Mouse (Mus musculus) spleen, postnatal 10 days (tissue): ENCODE results near the gene Spdye4c.
A peak's percentile ranks its signal among the peaks of the same experiment; 100 is the strongest.

ENCODE experiments used
- DNase-seq, 2 experiments: peaks; one replicate each; pipeline ENCODE4 v3.0.0; 2021 to 2022; ENCODE audit warnings: low spot score in 2 of 2

The Spdye4c gene

DNA sequence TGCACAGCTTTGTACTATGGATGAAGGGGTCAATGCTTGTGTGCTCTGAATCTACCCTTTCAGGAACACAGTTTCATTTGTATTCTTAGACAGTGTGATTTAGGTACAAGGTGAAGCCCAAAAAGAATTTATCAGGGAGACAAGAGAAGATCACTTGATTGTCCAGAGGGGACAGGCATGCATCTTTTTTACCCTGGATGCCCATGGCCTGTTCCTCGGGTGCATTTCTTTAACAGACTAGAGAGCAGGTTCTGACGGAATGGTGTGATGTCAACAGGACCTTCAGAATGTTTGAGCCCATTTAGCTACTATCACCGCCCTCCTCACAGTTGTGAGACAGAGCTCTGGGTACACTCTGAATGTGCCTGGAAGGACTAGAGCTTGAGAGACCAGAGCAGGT, at the start of gene Spdye4c:
TSS of gene Spdye4c (plus strand) at position 301 of the 400 bp plus-strand sequence.
- DNase-seq: no peak

DNA sequence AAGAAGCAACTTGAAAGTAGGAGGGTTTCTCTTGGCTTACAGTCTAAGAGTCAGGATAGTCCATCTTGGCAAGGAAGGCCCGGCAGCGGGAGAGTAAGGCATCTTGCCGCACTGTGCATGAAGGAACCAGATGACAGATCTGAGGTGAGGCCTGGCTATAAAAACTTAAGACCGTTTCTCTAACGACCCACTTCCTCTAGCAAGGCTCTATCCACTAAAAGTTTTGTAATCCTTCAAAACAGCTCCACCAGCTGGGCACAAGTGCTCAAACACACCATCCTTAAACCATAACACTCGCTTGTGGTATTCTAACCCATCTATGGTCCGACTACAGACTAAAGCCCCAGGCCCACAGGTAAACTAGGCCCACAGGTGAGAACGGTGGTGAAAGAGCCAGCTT, 47.5 kb upstream of the Spdye4c start:
- DNase-seq: no peak

DNA sequence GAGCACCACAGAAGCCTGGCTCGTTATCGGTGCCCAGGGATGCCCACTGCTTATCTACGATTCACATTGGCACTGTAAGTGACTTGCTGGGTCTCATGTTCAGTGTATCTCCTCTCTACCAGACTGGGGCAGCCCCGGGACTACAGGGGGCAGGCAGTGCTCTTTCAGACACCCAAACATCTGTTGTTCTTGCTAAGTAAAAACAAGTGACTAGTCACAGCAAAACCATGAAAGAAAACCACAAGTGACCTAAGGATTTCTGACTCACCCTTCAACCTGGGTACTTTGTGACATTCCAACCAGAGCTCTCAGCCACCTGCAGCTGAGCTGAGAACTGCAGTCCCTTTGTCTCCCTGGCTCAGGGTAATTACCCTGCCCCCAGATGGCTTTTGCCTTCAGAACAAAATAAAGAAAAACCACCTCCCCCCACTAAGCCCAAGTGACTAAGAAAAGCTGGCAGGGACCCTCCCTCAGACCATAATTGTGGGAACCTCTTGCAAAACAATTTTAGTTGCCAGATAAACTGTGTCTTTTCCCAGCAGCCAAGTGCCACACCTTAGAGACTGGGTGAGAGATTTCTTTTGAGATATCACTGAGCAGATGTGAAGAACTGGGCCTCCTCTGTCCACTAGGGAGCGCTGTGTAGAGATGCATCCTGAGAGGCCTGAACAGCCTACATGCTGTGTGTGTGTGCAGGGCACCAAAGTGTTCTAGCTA, 46.4 kb upstream of the Spdye4c start:
- DNase-seq: peak; percentile 34 to 75

DNA sequence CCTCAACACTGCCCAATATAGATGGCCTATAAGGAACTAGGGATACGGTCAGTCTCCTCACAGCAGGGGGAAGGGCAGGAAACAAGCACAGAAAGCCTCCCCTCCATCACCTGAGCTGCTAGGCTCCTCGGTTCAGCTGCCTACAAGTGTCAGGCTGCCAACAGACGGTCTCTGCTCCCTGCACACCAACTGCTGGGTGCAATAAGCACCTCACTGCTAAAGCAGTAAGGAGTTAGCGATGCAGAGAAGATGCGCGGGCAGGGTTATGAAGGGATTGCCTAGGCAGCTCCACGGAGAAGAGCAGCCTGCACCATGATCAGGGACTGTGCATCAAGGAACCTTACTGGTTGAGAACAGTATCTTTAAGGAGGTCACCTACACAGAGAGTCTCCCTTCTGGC, 45.6 kb upstream of the Spdye4c start:
- DNase-seq: no peak

DNA sequence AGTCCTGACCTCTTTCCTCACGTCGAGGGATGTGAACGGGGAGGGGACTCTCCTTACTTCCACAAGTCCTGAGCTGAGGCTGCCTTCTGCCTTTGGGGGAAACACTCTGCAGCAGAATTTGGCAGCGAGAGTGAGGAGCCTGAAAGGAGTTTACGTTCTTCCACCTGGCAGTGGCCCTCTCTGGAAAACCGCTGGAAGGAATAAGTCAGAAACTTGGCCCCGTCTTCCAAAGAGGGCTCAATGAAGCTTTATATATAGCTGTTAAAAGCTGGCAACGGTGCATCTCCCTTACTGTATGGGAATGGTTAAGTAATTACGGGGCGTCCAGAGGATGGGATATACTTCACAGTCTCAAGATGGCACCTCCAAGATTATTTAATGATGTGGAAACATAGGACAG, 43.9 kb upstream of the Spdye4c start:
- no peak for DNase-seq

DNA sequence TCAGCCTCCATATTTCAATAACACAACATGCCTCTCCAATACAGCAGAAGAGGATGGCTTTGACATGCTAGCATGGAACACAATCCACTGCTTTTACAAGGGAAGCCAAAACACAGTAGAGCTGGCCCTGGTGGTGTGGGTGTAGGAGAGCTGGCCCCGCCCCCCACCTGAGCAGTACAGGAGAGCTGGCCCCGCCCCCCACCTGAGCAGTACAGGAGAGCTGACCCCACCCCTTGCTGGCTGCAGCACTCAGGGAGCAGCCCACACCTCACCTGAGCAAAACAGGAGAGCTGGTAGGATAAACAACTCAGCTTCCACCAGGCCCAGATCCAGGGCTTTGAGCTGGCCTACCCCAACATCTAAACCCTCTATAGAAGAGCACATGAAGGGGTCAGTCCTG, 42.7 kb upstream of the Spdye4c start:
- DNase-seq: no peak

DNA sequence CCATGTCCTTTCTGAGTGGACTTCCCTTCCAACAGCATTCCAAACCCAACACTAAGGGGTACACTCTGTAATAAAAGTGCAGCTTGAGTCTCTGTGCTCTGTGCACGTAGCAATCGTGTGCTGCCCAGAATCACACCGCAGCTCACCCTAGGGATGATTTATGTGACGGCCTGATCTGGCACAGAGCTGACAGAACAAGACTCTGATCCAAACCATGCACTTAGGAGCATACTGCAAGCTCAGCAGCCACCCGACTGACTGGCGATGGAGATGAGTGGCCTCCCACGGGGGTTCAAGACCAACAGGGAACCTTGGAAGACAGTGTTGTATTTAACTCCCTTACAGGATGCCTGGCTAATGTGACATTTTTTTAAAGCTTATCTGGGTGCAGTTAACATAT, 41.4 kb upstream of the Spdye4c start:
- DNase-seq: no peak

DNA sequence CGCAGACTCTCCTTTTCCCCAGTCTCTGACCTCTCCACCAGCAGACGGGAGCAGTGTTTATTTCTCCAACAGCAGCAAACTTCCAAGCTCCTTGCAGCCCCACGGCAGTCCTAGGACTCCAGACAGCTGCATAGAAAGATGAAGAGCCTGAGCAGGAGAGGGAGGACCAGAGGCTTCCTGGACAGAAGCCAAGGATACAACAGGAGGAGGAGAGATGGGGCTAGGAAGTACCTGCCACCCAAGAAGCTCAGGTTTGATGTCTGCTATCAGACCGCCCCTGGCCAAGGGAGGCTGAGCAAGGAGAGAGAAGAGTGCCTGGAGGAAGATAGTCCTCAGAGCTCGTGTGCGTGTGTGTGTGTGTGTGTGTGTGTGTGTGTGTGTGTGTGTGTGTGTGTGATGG, 41.0 kb upstream of the Spdye4c start:
- no peak for DNase-seq

DNA sequence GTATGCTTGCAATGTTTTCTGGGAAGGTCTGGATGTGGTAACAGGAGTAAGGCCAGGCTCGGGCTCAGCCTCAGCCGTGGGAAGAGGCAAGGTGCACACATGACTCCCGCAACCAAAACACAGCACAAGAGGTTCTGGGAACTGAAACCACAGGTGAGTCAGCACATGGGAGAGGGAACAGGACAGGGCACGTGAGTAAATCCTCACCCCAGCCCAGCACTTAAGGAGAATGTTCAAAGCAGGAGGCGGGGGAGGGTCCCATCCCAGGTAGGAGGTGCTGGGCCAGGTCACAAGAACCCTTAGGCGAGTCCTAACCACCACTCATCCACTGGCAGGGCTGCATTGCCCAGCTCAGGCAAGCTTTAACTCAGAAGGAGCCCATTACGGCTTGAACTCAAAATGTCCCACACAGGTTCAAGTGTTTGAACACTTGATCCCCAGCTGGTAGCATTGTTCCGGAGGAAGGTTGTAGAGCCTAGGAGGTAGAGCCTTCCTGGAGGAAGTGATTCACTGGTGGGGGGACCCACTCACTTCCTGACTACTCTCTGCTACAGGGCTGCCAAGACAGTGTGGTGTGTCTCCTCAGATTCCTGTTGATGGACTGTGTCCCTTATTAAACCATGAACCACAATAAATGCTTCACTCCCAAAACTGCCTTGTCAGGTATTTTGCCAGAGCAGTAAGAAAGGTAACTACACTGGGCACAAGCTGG, 38.8 kb upstream of the Spdye4c start:
- no peak for DNase-seq

DNA sequence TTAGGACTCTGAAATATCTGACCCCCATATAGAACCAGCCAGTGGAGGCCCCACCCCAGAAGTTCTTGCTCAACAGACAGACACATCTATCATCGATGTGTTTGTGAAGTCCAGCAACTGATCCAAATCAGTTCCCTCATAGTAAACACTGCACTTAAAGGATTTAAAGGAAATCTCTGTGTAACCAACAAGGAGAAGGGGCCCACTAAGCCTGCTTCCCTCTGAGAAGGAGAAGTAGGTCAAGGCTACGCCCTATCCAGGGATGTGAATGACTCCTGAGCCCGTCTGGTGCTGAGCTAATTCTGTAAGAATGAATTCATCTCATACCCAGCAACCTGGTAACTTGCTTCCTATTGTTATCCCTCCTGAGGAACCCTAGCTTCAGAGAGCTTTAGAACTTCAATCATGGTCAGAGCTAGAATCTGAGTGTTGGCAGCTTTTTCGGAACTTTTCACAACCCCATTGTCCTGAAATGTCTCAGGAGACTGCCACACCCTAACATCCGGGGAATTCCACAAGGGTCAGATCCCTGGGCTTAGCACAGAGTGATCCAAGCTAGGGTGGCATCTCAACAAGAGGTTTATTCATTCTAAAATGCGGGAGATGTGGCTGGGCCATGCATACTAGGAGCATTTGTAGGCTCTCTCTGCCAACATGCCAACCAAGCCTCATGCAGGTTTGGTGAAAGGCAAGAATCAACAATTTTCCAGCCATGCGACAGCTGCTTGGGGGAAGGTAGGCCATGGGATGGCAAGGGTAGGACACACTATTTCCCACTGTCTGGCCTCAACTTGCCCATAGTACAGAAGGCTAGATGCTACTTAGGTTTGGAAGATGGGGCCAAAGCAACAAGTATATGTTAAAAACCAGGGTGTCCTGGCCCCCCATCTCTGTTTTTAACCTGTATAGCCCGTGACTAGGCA, 38.0 kb upstream of the Spdye4c start:
- no peak for DNase-seq

DNA sequence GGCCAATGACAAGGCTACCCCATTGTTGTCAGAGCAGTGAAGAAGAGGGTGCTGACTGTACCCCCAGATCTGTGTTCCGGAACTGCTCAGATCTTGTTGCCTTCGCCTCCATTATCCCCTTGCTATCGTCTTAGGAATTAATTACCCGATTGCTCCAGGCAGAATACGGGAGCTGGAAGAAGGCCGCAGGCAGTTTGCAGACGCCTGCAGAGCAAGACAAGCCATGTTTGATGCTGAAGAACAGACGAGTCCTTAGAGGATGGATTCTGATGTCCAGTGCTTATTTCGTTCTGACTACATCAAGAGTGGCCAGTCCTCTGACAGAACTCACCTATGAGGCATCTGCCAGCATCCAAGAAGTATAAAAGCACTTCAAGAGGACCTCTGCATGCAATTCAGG, 35.9 kb upstream of the Spdye4c start:
- no peak for DNase-seq

DNA sequence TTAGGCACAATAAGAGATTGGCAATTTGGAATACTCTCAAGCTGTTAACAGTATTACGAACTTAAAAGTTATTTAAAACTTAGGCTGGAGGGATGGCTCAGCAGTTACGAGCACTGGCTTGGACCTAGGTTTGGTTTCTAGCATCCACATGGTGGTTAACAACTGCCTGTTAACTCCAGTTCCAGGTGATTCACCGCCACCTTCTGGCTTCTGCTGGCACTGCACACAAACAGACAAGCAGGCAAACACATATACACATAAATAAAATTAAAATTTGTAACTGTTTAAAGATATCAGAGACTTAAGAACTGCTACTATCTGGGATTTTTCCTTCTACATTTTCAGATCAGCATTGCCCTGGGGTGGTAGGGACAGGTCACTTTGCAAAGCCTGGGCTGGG, 26.8 kb upstream of the Spdye4c start:
- peak in 1 of 2 experiments; percentile 29 for DNase-seq

DNA sequence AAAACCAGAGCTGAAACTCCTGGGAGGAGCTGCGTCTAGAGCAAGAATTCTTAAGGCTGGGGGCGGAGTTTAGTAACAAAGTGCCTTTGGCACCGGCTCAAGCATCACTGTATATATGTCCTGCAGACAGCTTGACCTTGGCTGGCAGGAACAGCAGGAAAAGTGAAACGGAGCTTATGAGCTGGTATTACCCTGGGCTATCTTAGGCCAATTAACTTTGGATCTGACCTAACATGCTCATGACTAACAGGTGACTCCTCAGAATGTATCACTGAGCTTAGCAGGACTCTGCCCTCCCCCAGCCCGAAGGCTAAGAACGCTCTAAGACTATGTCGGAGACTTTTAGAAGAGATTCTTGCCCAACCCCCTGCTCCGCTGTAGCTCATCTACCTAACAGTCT, 25.1 kb upstream of the Spdye4c start:
- DNase-seq: no peak

DNA sequence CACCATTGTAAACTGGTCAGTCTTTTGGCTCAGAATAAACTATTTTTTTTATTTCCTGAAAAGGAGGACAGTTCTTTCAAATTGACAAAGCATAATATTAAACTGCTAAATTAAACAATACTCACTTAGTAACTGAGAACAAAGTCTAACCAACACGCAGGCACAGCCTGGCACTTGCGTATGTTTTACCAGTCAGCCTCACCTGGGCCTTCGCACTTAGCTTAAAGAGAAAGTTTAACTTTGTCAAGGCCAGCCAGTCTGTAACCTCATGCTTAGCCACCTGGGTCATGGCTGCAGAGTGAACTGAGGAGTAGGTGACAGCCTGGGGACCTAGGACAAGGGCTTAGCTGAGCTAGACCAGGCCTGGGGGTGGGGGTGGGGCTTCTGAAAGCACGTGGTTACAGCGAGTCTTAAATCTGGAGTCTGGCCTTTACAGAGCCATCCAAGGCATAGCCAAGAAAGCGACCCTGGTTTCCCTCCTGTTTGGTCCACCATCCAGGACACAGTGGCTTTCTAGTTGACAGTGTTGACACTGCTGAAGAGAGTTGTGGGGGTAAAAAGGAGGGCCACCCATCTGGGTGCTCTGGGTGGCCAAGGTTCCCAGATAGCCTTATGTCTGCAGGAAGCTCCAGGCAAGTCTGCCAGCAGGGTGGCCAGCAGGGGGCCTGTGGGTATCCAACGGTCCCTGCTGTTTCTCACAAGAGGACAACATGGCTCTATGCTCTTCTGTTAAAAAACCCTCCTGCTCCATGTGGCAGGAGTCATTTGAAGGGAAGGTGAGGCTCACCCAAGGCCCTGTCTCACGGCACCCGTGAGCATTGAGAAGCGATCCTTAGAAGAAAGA, 24.5 kb upstream of the Spdye4c start:
- DNase-seq: peak in 1 of 2 experiments; percentile 33

DNA sequence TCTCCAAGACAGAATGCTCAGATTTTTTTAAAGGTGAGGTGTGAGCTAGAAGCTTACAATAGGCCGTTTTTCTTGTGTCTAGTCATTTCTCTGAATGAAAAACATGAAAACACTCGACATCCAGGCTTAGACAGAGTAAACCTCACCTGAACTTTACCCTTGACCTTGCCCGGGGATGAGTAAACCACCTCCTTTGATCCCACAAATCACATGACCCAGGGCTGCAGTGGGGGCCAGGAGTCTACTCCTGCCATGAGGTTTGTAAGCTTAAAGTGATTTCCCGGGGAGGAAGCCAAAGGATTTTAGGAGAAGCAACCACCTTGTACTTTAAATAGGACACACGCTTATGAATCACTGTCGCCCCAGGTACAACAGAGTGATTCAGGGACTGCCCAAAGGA, 23.0 kb upstream of the Spdye4c start:
- no peak for DNase-seq

DNA sequence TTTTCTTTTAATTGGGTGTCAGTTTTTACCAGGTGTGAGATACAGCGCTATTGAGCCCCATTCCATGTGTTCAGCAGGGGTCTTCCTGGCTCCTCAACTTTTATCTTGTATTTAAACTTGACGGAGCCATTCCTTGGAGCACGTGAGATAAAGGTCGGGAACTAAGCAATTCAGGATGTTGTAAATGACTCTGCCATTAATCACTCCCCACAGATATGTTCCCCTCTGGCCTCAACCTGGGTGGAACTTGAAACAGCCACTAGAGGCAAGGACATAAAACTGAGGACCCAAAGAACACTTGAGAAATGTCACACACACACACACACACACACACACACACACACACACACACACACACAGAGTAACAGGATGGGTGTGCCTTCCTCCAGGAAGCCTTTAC, 22.5 kb upstream of the Spdye4c start:
- no peak for DNase-seq

DNA sequence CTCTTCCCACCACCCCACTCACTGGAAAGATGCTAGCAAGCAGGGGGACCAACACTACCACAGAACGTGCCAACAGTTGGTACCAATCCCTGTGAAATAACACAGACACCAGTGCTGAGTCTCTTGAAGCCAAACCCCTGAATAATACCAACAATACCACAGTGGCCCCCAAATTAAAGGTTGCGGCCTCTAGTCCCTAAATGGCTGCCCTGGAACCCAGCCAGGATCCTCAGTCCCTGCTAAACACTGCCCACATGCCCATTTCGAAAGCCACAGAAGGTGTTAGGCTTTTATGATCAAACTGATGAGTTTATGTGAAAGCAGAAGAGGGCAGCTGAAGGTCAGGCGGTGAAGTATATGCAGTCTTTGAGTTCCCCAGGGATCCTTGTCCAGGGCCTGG, 20.0 kb upstream of the Spdye4c start:
- DNase-seq: no peak

DNA sequence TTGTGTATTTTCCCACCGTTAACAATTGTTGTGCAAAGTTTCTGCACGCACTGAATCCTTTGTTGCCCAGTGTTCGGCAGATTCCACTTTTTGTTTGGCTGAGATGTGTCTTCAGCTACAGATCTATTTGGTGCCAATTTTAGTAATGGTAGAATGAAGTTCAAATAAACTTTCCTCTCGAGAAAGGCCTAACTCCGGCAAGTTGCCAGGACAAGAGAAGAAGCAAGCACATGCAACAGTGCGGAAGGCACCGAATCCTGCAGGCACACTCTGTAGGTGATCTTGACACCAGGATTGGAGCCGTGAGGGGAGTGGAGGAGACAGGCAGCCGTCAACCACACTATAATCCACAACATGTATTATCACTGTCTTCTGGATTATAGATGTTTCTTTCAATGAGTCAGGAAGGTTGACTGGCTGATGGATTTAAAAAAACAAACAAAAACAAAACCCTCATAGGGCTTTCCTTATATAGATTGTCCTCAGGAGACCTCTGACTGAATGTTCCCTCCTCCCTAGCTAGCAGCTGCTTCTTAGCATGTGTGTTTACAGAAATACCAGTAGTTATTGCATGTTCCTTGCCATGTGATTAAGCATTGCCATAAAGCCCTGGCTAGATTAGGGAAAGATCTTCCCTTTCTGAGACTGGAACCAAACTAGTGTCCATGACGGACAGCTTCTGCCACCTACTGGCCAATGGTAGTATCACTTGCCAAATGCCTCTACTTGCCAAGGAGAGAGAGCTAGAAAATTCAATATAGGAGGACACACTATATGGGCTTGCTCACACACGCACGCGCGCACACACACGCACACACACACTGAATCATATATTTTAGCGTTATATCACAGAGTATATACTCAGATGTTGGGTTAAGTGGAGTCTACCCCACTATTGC, 18.0 kb upstream of the Spdye4c start:
- DNase-seq: peak; percentile 53 to 80

DNA sequence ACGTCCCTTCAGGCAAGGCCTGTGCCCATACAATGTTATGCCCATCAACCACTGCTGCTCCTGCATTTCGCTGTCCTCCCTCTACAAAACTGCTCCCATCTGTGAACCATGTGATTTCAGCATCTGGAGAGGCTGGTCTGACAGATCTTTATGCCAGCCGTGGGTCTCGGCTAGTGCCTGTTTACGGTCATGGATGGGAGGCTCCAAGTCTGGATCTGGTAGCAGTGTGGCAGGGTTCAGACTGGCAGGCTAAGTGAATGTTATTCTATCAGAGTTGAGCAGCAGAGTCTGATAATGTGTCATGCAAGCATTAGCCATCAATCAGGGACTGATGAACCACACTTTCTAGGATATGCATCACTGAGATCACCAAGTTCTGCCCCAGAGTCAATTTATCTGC, 8.1 kb upstream of the Spdye4c start:
- no peak for DNase-seq

DNA sequence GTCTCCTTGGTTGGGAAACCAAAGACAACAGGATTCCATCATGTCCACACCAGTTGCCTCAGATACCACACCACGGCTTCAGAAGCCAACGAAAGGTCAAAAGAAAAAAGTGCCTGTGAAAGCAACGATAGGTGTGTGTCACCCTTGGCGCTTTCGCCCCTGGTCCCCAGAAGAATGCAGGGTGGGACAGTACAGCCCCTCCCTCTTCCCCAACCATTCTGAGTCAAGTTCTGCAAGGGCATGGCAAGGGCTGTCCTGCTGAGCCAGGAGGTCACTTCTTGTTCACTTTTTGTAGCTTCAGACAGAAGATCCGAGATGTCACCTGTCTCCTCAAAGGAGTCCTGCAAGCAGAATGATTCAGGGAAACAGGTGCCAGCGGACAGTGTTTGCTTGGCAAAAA, 1.3 kb downstream of the Spdye4c start:
- no peak for DNase-seq

DNA sequence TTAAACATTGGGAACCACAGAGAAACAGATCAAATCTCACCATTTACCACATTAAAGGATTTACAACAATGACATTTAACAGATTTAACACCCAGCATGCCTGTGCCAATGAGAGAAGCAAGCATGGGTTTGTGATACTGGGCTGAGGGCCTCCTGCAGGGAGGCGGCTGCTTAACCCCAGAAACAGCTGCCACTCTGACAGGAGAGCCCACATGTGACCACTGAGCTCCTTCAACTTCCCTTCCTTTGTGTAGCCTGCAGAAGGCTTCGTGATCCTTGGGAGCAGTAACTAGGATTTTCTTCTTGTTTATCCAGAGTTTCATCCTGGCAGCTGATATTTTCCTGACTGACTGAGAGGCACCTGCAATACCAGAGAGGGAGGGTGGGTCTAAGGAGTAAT, 10.5 kb downstream of the Spdye4c start:
- no peak for DNase-seq
